Mouse (Mus musculus): ENCODE data around the gene Srp54a. TPM values are rescaled to one million over a fixed set of nuclear protein-coding genes. Genes with fewer than 3 reads are reported as not detected.
"Not testable (repeated sequence)": the region's sequence is repeated elsewhere in the genome, so short reads cannot be mapped to it uniquely, and the experiment has no call there.

The Srp54a gene
- polyA plus RNA-seq, 1 experiment from 2014 or later: 181 TPM

DNA sequence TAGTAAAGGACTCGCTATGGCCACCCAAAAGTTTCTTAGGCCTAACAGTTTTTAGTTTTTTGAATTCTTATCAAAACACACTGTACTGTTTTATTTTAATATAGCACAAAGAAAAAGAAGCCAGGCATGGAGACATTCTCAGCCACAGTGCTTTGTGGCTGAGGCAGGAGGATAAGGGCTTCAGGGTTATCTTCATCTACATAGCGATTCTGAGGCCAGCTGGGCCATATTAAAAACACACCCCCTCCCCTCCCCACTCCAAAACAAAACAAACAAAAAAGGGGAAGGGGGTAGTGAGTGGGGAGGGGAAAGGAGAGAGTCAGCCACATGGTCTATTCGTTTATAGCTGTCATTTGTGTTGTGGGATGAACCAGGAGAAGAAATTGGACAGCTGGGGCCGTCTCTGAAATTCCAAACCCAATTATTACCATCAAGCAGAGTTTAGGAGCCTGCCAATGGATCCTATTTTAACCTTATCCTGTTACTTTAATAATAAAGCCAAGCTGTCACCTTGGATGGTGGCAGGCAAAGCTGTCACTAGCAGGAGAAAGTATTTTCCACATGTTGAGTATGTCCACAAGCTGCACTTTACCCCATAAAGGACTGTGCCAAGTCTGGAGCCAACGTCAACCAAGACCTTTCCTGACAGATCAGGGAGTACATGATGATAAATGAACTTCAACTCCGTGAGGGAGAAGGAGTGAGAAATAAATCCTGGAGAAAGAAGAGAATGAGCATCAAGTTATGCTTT is 21.0 kb upstream of the Srp54a start:
- no peak for DNase-seq (ENCODE audit: low spot score)
- Histone ChIP-seq H3K27ac (ENCODE audit: low read depth, low read length) (no peak overlapping the region), H3K4me2 (ENCODE audit: low read depth, low read length, severe bottlenecking) (no peak overlapping the region), H3K9me3 (ENCODE audit: control insufficient read depth, low read length) (no peaks in the 10 kb centered on the region), H3K27me3 (ENCODE audit: control insufficient read depth, insufficient read depth, low read length) (no peaks in the 10 kb centered on the region), H3K36me3 (ENCODE audit: control insufficient read depth, insufficient read depth, low read length) (no peaks in the 10 kb centered on the region), H3K4me1 (replicated peaks; ENCODE audit: control insufficient read depth, insufficient read depth, low read length) (no peaks in the 10 kb centered on the region), H3K4me3 (ENCODE audit: low read depth, low read length) (no peak overlapping the region), H3K9ac (ENCODE audit: low read length) (no peak overlapping the region)
- ATAC-seq (replicated peaks; ENCODE audit: low FRiP score): no peak
- WGBS: 84% methylated on average over 6 of the region's 6 CpGs

DNA sequence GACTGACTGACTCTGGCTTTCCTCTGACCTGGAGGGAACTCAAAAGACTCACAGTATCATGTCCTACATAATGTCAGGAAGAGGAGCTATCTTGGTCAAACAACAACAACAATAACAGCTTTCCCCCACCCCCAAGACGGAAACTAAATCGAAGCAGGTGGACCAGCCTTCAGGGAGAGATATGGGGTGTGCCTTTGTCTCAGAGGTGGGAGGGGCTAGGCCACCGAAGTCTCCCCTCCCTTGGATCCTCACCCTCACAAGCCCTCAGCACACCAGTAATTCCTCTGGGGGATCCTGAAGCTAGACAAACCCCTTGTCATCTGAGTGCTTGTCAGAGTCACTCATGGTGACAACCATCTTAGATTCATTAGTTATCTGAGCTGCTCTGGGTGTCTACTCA is 20.2 kb upstream of the Srp54a start:
- no peaks in the 10 kb centered on the region for H3K36me3 ChIP-seq (ENCODE audit: control insufficient read depth, insufficient read depth, low read length)
- H3K4me1 ChIP-seq (replicated peaks; ENCODE audit: control insufficient read depth, insufficient read depth, low read length): no peaks in the 10 kb centered on the region
- H3K27ac ChIP-seq (ENCODE audit: low read depth, low read length): no peak overlapping the region
- no peaks in the 10 kb centered on the region for H3K9me3 ChIP-seq (ENCODE audit: control insufficient read depth, low read length)
- DNase-seq (ENCODE audit: low spot score) (no peak), ATAC-seq (replicated peaks; ENCODE audit: low FRiP score) (no peak)
- WGBS: 73% methylated on average over 3 of the region's 3 CpGs
- no peak overlapping the region for H3K9ac ChIP-seq (ENCODE audit: low read length)
- H3K4me2 ChIP-seq (ENCODE audit: low read depth, low read length, severe bottlenecking): no peak overlapping the region
- no peaks in the 10 kb centered on the region for H3K27me3 ChIP-seq (ENCODE audit: control insufficient read depth, insufficient read depth, low read length)
- no peak overlapping the region for H3K4me3 ChIP-seq (ENCODE audit: low read depth, low read length)

DNA sequence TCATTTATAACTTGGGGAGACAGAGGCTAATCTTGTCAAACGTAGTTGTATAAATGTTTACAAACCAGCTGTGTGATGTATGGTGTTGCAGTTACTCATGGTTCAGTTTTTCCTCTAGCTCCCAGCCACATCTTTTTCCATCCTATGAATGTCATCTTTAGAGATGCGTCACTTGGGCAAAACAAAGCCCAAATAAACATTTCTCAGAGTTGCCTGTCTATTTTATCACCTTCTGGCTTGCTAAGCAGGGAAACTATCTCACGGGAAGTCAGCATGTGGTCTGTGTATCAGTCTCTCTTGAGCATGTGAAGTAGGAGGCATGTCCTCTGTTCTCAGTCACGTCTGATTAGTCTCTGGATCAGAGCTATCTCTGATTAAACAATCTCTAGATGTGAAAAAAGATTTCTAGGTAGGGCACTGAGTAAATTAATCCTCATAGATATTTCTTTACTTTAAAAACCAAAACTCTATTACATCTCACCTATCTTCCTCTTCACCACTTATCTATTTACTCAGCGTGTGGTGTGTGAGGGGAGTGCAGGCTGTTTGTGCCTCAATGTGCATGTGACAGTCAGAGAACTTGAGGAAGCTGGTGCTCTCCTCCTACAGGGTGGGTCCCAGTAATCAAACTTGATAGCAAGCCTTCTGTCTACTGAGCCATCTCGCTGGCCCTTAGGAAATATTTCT is 19.7 kb upstream of the Srp54a start:
- DNase-seq (ENCODE audit: low spot score) (no peak), ATAC-seq (replicated peaks; ENCODE audit: low FRiP score) (no peak)
- no peaks in the 10 kb centered on the region for H3K36me3 ChIP-seq (ENCODE audit: control insufficient read depth, insufficient read depth, low read length)
- no peaks in the 10 kb centered on the region for H3K4me1 ChIP-seq (replicated peaks; ENCODE audit: control insufficient read depth, insufficient read depth, low read length)
- no peak overlapping the region for H3K9ac ChIP-seq (ENCODE audit: low read length)
- 86% methylated on average over 6 of the region's 6 CpGs for whole genome bisulfite sequencing
- no peaks in the 10 kb centered on the region for H3K9me3 ChIP-seq (ENCODE audit: control insufficient read depth, low read length)
- H3K4me3 ChIP-seq (ENCODE audit: low read depth, low read length): no peak overlapping the region
- H3K27ac ChIP-seq (ENCODE audit: low read depth, low read length): no peak overlapping the region
- H3K27me3 ChIP-seq (ENCODE audit: control insufficient read depth, insufficient read depth, low read length): no peaks in the 10 kb centered on the region
- H3K4me2 ChIP-seq (ENCODE audit: low read depth, low read length, severe bottlenecking): no peak overlapping the region

DNA sequence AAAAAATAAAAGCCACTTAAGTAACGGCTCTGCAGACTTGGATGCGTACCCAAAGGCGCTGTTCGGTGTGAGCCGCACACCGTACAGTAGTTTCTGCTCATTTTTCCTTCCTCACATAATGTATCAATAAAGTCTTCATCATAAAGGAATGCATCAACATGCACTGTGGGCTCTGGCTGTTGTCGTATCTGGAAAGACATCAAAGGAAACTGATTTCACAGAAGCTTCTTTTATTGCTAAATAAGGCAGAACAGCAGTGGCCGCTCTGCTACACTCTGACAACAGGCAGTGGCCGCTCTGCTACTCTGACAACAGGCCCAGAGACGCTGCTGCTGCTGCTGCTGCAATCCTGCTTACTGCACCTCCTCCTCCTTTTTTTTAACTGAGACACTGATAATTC is 19.1 kb upstream of the Srp54a start:
- ATAC-seq (replicated peaks; ENCODE audit: low FRiP score) (no peak), DNase-seq (ENCODE audit: low spot score) (no peak)
- Histone ChIP-seq H3K4me3 (ENCODE audit: low read depth, low read length) (no peak overlapping the region), H3K9me3 (ENCODE audit: control insufficient read depth, low read length) (no peaks in the 10 kb centered on the region), H3K9ac (ENCODE audit: low read length) (no peak overlapping the region), H3K4me1 (replicated peaks; ENCODE audit: control insufficient read depth, insufficient read depth, low read length) (no peaks in the 10 kb centered on the region), H3K4me2 (ENCODE audit: low read depth, low read length, severe bottlenecking) (no peak overlapping the region), H3K36me3 (ENCODE audit: control insufficient read depth, insufficient read depth, low read length) (no peaks in the 10 kb centered on the region), H3K27me3 (ENCODE audit: control insufficient read depth, insufficient read depth, low read length) (no peaks in the 10 kb centered on the region), H3K27ac (ENCODE audit: low read depth, low read length) (no peak overlapping the region)
- 88% methylated on average over 10 of the region's 10 CpGs for WGBS

DNA sequence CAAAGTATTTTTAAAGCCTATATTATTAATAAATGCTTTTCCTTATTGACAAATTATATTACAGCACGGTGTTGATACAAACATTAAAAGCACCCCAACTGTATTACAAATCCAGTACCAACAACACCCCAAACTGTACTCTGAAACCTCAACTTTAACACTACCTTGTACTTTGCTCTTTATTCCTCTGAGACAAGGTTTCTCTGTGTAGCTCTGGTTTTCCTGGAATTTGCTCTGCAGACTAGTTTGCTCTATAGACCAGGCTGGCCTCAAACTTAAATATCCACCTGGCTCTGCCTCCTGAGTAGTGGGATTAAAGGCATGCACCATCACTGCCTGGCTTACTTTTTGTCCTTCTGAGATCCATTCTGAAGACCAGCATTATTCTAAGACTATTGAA is 17.9 kb upstream of the Srp54a start:
- H3K9ac ChIP-seq (ENCODE audit: low read length): no peak overlapping the region
- no peak overlapping the region for H3K27ac ChIP-seq (ENCODE audit: low read depth, low read length)
- ATAC-seq (replicated peaks; ENCODE audit: low FRiP score) (no peak), DNase-seq (ENCODE audit: low spot score) (no peak)
- 96% methylated on average over 1 of the region's 1 CpGs for WGBS
- no peaks in the 10 kb centered on the region for H3K36me3 ChIP-seq (ENCODE audit: control insufficient read depth, insufficient read depth, low read length)
- no peak overlapping the region for H3K4me2 ChIP-seq (ENCODE audit: low read depth, low read length, severe bottlenecking)
- no peaks in the 10 kb centered on the region for H3K9me3 ChIP-seq (ENCODE audit: control insufficient read depth, low read length)
- H3K4me1 ChIP-seq (replicated peaks; ENCODE audit: control insufficient read depth, insufficient read depth, low read length): no peaks in the 10 kb centered on the region
- H3K4me3 ChIP-seq (ENCODE audit: low read depth, low read length): no peak overlapping the region
- H3K27me3 ChIP-seq (ENCODE audit: control insufficient read depth, insufficient read depth, low read length): no peaks in the 10 kb centered on the region

DNA sequence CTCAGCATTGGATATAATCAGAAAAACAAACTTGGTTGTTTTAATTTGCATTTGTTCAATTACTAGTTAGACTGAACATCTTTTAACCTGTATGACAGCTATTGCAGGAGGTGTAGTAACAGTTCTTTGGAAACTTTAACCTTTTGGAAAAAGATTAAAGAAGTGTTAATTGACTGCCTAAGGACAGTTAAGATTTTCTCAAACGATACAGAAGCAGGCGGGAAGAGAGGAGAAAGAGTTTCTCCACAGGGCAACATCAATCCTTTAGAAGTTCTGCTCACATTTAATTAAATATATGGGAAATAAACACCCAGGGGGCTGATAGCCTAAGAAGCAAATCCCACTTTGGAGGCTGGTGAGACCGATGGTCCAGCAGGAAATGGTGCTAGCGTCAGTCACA is 7.6 kb upstream of the Srp54a start:
- Histone ChIP-seq H3K36me3 (ENCODE audit: control insufficient read depth, insufficient read depth, low read length) (no peaks in the 10 kb centered on the region), H3K9ac (ENCODE audit: low read length) (no peak overlapping the region), H3K4me1 (replicated peaks; ENCODE audit: control insufficient read depth, insufficient read depth, low read length) (no peaks in the 10 kb centered on the region), H3K4me3 (ENCODE audit: low read depth, low read length) (no peak overlapping the region), H3K4me2 (ENCODE audit: low read depth, low read length, severe bottlenecking) (no peak overlapping the region), H3K27me3 (ENCODE audit: control insufficient read depth, insufficient read depth, low read length) (no peaks in the 10 kb centered on the region), H3K27ac (ENCODE audit: low read depth, low read length) (no peak overlapping the region), H3K9me3 (ENCODE audit: control insufficient read depth, low read length) (no peaks in the 10 kb centered on the region)
- ATAC-seq (replicated peaks; ENCODE audit: low FRiP score) (no peak), DNase-seq (ENCODE audit: low spot score) (no peak)
- 73% methylated on average over 4 of the region's 4 CpGs for WGBS

DNA sequence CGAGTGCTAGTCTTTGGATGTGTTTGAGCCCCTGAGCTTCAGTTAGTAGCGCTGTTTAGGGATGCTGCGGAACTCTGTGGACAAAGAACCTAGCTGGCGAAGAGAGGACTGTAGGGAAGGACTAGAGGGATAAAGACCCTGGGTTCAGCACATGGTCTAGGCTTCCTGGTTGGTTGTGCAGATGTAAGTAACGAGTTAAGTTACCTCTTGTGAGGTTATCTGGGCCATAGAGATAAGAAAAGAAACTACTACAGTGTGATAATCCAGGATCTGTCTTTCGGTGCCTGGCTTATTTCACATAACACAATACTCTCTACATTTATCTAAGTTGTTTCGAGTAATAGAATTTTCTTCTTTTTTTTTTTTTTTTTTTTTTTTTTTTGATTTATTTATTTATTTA is 6.4 kb upstream of the Srp54a start:
- Histone ChIP-seq H3K36me3 (ENCODE audit: control insufficient read depth, insufficient read depth, low read length) (no peaks in the 10 kb centered on the region), H3K4me3 (ENCODE audit: low read depth, low read length) (no peak overlapping the region), H3K4me2 (ENCODE audit: low read depth, low read length, severe bottlenecking) (no peak overlapping the region), H3K27me3 (ENCODE audit: control insufficient read depth, insufficient read depth, low read length) (no peaks in the 10 kb centered on the region), H3K9me3 (ENCODE audit: control insufficient read depth, low read length) (no peaks in the 10 kb centered on the region), H3K4me1 (replicated peaks; ENCODE audit: control insufficient read depth, insufficient read depth, low read length) (no peaks in the 10 kb centered on the region), H3K27ac (ENCODE audit: low read depth, low read length) (no peak overlapping the region), H3K9ac (ENCODE audit: low read length) (no peak overlapping the region)
- ATAC-seq (replicated peaks; ENCODE audit: low FRiP score) (no peak), DNase-seq (ENCODE audit: low spot score) (no peak)
- whole genome bisulfite sequencing: 96% methylated on average over 7 of the region's 7 CpGs

DNA sequence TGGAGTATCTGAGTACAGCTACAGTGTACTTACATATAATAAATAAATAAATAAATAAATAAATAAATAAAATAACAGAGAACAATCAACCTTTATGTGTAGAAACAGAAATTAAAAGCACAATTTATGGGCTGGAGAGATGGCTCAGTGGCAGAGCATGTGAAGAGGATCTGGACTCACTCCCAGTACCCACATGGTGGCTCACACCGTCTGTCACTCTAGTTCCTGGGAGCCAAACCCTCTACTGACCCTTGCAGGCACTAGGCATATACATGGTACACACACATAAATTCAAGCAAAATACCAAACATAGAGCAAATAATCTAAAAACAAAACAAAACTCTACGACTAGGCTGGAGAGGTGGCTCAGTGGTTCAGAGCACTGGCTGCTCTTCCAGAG is 4.8 kb upstream of the Srp54a start:
- no peak overlapping the region for H3K9ac ChIP-seq (ENCODE audit: low read length)
- H3K4me1 ChIP-seq (replicated peaks; ENCODE audit: control insufficient read depth, insufficient read depth, low read length): no peaks in the 10 kb centered on the region
- WGBS: 94% methylated on average over 2 of the region's 2 CpGs
- ATAC-seq (replicated peaks; ENCODE audit: low FRiP score) (no peak), DNase-seq (ENCODE audit: low spot score) (no peak)
- H3K27me3 ChIP-seq (ENCODE audit: control insufficient read depth, insufficient read depth, low read length): no peaks in the 10 kb centered on the region
- H3K4me2 ChIP-seq (ENCODE audit: low read depth, low read length, severe bottlenecking): no peak overlapping the region
- no peak overlapping the region for H3K27ac ChIP-seq (ENCODE audit: low read depth, low read length)
- no peaks in the 10 kb centered on the region for H3K9me3 ChIP-seq (ENCODE audit: control insufficient read depth, low read length)
- H3K4me3 ChIP-seq (ENCODE audit: low read depth, low read length): no peak overlapping the region
- H3K36me3 ChIP-seq (ENCODE audit: control insufficient read depth, insufficient read depth, low read length): no peaks in the 10 kb centered on the region

DNA sequence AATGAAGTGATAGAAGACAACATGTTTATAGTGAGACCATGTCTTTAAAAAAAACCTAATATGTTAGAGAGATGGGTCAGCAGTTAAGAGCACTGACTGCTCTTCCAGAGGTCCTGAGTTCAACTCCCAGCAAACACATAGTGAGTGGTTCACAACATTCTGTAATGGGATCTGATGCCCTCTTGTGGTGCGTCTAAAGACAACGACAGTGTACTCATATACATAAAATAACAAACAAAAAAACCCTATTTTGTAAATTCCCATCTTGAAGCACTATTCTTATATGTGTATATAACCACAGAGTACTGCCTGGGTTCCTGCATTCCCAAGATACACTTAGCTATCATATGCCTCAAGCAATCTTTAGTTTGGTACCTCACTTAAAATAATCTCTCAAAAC is 1.4 kb upstream of the Srp54a start:
- not testable (repeated sequence) for ATAC-seq (replicated peaks; ENCODE audit: low FRiP score); H3K4me3 ChIP-seq (ENCODE audit: low read depth, low read length); H3K9ac ChIP-seq (ENCODE audit: low read length); DNase-seq (ENCODE audit: low spot score); H3K36me3 ChIP-seq (ENCODE audit: control insufficient read depth, insufficient read depth, low read length); H3K27me3 ChIP-seq (ENCODE audit: control insufficient read depth, insufficient read depth, low read length); H3K27ac ChIP-seq (ENCODE audit: low read depth, low read length); H3K4me1 ChIP-seq (replicated peaks; ENCODE audit: control insufficient read depth, insufficient read depth, low read length); H3K4me2 ChIP-seq (ENCODE audit: low read depth, low read length, severe bottlenecking); H3K9me3 ChIP-seq (ENCODE audit: control insufficient read depth, low read length)
- 53% methylated on average over 2 of the region's 2 CpGs for WGBS
